Mouse (Mus musculus): ENCODE measurements around the gene Ppp1r12b.

DNA sequence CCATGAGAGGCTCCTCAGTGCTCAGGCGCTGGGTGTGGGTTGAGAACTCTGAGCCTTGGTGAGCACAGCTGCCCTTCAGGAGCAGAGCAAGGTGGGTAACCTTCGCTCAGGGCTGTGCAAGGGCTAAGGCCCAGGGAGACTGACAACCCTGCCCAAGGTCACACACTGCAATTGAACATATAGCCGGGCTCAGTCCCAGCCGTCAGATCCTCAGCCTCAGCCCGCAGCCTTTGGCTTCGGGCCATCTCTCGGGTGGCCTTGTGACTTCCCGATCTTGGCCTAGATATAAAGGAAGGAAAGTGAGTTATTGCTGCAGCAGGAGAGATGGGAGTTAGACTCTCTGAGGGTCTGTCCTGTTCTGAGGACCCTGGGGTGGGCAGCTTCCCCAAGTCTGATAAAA is 228.5 kb downstream of the Ppp1r12b start:
- TF ChIP-seq CHD1 (IDR thresholded peaks at IDR 0.05; ENCODE audit: low read depth, low read length) (no peak), E2F4 (IDR thresholded peaks at IDR 0.05; ENCODE audit: borderline replicate concordance, low read depth, low read length) (no peak), MAFK (IDR thresholded peaks at IDR 0.05; ENCODE audit: borderline replicate concordance, low read depth, low read length) (no peak), MYC (IDR thresholded peaks at IDR 0.05; ENCODE audit: low read depth, low read length) (no peak), CTCF (IDR thresholded peaks at IDR 0.05 in 2 of 3, conservative IDR thresholded peaks at IDR 0.05 in 1 of 3; ENCODE audit: control insufficient read depth in 1 of 3, insufficient read depth in 1 of 3, low read depth in 2 of 3, low read length in 3 of 3, poor library complexity in 1 of 3, severe bottlenecking in 1 of 3) (no peak), GATA1 (IDR thresholded peaks at IDR 0.05; ENCODE audit: low read depth, low read length) (no peak), USF2 (IDR thresholded peaks at IDR 0.05; ENCODE audit: borderline replicate concordance in 1 of 2, insufficient read depth in 1 of 2, low read depth in 1 of 2, low read length in 2 of 2) (no peak), HCFC1 (IDR thresholded peaks at IDR 0.05; ENCODE audit: low read depth, low read length) (no peak), ZC3H11A (IDR thresholded peaks at IDR 0.05; ENCODE audit: low read depth, low read length) (no peak), ZKSCAN1 (IDR thresholded peaks at IDR 0.05; ENCODE audit: low read depth, low read length) (no peak), POLR2A (IDR thresholded peaks at IDR 0.05; ENCODE audit: control insufficient read depth in 1 of 2, insufficient read depth in 1 of 2, low read depth in 1 of 2, low read length in 2 of 2, poor library complexity in 1 of 2) (no peak), ELF1 (IDR thresholded peaks at IDR 0.05; ENCODE audit: low read depth, low read length) (no peak), ZMIZ1 (IDR thresholded peaks at IDR 0.05; ENCODE audit: low read depth, low read length) (no peak)

Data from MEL (cell line).